Mouse (Mus musculus) gastrocnemius, postnatal 36 days (tissue): ENCODE results near the gene Krtdap. TPM values are rescaled to one million over a fixed set of nuclear protein-coding genes. Genes with fewer than 3 reads are reported as not detected.
"Not testable (repeated sequence)": the region's sequence is repeated elsewhere in the genome, so short reads cannot be mapped to it uniquely, and the experiment has no call there.

ENCODE experiments used
- DNase-seq, 2 experiments: peaks; one replicate each; pipeline ENCODE4 v3.0.0; 2022
- intact Hi-C: fragments of 180-260 bp; cut with DNase I; formaldehyde crosslinking; loops from one replicate; pipeline ENCODE4 v1.15.1; 2025
- long read RNA-seq, 2 experiments: library from polyadenylated mRNA; stranded (forward); transcript quantifications; one replicate each; pipeline ENCODE4 v2.0.0; 2021
- total RNA-seq, 2 experiments: library from RNA; stranded (reverse); gene quantifications; 2 replicates each; pipeline ENCODE4 v1.2.3; 2021

Gene Krtdap
- total RNA-seq, result not detected
- long read RNA-seq, experiment 1, result 0 reads
- long read RNA-seq, experiment 2, result 0 reads

DNA sequence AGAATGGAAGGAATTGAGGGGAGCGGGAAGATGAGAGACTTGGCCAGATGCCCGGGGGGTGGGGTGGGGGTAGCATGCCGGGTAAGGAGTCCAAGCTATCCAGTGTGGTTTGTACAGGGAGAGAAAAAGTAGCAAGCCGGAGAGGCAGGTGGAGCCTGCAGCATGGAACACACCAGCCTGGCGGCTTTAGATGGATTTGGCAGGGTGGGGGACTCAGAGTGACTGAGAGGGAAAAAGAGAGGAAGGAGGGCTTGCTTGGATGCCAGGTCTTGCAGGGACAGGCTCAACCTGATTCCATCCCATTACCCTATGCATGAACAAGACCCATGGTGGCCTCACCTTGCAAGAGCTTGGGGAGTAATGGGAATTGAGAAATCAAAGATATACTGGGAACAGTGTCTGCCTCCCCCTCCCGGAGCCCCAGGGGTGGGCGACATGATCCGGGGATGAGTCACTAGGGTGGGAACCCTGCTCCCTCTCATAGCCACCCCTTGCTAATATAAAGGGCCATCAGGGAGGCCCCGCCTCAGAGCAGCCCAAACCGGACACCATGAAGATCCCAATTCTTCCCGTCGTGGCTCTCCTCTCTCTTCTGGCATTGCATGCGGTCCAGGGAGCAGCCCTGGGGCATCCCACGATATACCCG is at the start of gene Krtdap:
Gene Krtdap (plus strand): TSS at position 520 of the 646 bp plus-strand sequence.
- DNase-seq, result no peak
- intact Hi-C loops, result no loop called here

DNA sequence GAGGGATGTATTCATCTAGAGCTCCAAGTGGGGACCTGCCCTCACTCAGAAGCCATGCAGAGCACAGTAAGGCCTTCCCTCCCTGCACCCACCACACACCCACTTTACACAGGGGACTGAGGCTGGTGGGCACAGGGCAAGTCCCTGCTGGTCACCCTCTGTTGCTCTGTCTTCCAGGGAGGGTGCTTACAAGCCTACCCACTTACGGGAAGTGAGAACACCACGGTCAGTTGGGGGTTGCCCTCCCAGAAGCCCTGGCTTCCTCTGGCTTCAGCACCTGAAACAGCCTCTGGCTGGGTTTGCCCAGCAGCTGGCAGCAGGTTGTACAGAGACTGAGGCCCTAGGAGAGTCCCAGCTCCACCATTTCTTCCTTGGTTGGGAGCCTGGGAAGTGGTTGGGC is 45.1 kb upstream of the Krtdap start:
- intact Hi-C loops, DNase-seq: not testable (repeated sequence)

DNA sequence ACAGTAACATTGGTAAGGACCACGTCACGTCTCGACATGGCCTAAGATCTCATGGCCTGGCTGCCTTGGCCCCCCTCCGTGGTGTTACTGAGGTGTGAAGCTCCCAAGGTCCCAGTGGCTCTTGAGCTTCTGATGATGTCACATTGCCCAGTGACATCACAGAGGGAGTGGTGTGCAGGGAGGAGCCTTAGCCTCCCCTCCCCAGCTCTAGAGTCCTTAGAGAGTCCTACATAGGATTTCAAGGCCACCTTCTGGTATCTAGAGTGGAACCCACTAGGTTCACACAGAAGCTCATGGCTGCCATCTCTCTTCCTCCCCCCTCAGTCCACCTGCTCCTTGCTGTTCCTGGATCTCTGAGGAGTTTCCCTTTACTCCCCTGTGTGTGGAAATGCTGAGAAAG is 44.1 kb upstream of the Krtdap start, which contains the start of gene Gapdhs:
Gene Gapdhs (minus strand): TSS at position 65 of the 400 bp plus-strand sequence.
- not testable (repeated sequence) for DNase-seq

DNA sequence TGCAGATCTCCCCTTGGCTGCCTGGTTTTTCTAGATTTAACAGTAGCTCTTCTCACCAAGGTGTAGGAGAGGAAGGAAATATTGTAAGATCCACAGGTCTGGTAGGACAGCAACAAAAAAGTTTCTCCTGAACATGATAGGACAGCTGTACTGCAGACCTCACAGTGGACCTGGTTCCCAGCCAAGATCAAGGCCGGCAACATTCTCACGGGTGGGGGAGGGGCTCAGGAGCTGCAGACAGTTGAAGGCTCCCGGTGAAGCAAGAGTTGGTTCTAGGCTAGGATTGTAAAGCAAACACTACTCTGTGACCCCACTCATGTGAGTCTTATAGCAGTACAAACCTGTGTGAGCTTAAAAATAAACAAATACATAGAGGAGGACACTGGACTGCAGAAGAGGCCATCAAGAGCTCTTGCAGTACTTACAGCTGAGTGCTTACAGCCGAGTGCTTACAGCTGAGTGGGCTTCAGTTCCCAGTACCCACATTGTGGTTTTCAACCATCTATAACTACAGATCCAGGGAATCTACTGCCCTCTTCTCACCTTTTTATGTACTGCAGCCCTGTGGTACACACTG is 43.6 kb upstream of the Krtdap start:
- no peak for DNase-seq

More for the DNA sequence above, 44.1 kb upstream of the Krtdap start, which contains the start of gene Gapdhs:
- intact Hi-C loops, result not testable (repeated sequence)

DNA sequence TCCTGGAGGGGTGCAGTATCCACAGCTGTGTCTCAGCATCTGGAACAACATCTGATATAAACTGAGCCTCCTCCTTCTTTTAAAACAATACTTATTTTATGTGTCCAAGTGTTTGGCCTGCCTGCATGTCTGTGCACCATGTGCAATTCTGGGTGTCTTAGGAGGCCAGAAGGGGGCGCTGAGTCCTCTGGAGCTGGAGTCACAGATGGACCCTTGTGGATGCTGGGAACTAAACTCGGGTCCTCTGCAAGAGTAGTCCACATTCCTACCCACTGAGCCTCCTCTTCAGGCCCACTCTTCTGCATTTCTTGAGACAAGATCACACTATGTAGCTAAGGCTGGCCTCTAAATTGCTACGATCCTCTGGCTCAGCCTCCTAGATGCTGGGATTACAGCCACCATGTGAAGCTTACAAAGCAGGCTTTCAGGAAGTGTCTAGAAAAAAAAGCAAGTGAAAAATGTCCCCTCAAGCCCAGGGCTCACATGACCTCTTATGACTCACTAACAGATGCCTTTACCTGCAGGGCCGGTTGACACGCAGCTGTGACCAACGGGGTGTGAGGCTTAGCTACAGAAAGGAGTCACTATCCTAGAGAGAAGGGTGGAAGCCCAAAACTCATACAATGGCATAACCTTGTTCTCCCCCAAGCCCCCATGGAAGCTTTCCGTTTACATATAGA is 40.0 kb upstream of the Krtdap start:
- intact Hi-C loops, result no loop called here
- no peak for DNase-seq

More for the DNA sequence above, 43.6 kb upstream of the Krtdap start:
- intact Hi-C loops, result no loop called here

DNA sequence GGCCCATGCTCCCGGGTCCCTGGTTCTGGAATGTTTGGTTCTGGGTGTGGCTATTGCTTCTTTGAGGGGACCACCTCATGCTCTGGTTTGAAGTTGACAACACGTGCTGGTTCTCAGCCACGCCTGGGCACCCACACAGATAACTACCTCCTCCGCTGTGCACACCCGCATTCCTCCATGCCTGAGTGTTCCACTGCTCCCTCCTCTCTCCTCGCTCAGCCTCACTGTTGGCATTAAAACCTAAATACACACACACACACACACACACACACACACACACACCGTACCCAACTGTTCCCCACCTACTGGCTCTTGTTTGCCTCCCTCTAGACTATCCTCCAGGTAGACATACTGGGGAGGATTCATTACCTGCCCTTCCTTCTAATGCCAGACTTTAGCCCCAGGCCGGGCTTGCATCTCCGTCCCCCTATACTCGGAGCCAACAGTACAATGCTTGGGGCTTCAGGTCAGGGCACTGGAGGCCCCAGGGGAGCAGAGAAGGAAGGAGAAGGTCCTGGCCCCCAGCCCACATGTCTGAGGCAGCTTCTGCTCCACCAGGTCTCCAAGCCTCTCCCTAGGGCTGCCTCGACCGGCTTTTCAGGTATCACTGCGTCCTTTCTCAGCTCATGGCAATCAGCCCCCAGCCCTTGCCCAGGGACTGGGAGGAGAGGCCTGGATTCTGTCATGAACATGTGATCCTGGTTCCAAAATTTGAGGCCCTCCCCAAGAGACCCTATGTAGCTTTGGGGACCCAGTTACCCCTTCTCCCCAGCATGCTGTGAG is 37.7 kb upstream of the Krtdap start:
- DNase-seq, result no peak
- intact Hi-C loops, result no loop called here

DNA sequence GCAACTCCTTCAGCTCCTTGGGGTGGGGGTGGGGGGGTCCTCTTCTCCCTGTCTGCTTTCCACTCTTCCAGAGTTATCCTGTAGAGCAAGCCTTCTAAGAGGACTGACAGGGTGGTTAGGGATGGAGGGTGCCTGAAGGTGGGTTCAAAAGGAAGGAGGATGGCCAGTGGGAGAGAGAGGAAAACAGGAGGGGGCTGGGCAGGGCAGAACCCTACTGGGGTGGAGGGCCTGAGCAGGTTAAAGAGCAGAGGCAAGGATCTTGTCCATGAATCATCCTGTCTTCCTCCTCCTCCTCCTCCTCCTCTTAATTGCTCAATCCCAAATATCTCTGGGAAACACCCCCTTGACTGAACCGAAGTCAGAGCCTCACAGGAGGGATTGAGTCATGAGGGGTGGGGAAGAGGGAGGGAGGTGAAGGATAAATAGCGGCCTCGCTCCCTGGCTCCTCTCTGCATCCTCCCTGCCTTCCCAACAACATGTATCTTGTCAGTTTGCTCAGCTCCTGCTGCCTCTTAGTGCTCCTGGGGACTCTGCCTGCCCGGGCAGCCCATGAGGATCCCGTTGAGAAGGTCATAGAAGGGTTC is 36.5 kb upstream of the Krtdap start, which contains the start of gene Sbsn:
Gene Sbsn (plus strand): TSS at position 386 of the 584 bp plus-strand sequence.
- intact Hi-C loops, result no loop called here
- no peak for DNase-seq

DNA sequence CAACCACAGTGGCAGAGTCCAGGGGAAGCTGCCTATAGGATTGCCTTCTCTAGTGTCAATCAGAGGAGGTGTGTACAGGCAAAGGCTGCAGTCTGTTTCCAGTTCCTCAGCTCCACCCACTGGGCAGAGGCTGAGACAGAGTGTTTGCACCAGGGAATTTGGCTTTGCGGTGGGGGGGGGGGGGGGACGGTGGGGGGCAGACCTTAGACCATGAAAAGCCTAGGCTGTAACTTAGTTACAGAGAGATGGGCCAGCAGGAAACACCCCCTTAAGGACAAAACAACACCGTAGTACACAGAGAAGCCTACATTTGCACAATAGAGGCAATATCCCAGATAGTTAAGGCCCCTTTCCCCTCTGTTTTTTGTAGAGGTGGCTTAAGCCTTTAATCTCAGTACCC is 30.7 kb upstream of the Krtdap start:
- DNase-seq, result no peak
- intact Hi-C loops, result no loop called here

DNA sequence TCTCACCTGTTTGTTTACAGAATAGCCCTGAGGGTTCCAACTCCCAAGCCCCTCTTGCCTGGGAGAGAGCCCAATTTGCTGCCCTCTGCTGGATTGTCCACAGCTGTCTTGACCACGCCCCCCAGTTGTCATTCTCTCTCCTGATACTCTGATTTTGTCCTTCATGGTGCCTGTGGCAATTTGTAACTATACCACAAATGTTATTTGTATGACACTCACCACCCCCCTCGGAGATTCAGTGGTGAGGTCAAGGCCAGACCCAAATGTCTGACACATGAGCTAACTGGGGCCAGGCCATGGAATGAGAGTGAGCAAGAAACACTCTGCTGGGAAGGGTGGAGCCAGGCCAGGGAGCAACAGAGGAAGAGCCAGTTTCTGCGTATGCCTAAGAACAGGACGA is 28.8 kb upstream of the Krtdap start:
- intact Hi-C loops, result no loop called here

DNA sequence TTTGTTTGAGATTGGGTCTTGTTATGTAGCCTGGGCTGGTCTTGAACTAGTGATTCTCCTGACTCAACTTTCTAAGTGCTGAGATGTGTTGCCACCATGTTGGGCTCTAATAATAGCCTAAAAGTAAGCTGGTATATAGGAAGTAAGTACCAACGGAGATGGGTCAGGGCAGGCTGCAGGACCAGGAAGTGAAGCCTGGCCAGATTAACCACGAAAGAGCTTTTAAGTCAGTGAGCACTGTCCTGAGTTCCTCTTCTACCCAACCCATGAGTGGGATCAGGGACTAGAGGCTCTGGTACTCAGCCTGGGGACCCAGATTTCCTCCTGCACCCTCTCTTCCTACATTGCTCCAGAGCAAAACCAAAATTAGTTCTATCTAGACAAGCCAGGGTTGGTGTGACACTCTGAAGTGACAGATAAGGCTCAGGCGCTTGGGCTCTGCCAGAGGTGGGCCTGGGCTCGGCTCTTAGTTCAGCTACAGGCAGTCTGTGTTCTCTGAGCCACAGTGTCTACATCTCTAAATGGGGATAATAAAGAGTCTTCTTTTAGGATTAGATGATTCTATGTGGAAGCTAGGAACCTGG is 25.8 kb upstream of the Krtdap start:
- intact Hi-C loops, result no loop called here
- no peak for DNase-seq

More for the DNA sequence above, 28.8 kb upstream of the Krtdap start:
- DNase-seq, result peak in 1 of 2 experiments; percentile 15

DNA sequence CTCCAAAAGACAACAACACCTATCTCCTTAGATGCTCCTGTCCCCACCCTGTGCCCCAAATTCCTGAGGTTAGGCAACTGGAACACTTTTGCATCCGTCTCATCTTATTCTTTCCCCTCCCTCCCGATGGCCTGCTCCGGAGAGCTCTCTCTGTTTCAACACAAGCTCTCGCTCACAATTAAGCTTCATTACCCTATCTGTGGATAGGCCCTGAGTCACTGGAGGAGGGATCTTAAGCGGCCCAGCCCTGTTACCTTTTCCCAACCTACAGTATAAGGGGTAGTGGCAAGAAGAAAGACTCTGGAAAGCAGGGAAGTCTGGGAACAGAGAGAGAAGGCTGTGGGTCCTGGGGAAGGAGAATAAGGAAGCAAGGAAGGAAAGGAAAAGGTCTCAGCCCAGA is 24.2 kb upstream of the Krtdap start, which contains the start of gene Dmkn:
Gene Dmkn (plus strand): TSS at position 301 of the 400 bp plus-strand sequence.
- intact Hi-C loops, result no loop called here

DNA sequence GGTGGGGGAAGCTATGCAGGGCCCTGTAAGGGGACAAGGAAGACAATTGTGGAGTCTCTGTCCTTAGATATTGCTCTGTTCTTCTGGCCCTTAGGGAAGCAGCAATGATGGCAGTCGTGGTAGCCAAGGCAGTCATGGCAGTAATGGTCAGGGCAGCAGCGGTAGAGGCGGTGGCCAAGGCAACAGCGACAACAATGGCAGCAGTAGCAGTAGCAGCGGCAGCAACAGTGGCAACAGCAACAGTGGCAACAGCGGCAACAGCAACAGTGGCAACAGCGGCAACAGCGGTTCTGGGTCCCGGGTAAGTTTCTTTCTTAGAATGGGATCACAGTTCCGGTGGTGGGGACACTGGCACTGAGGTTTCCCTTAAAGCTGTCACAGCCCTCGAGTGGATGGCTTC is 22.5 kb upstream of the Krtdap start:
- DNase-seq, result no peak
- intact Hi-C loops, result no loop called here

More for the DNA sequence above, 24.2 kb upstream of the Krtdap start, which contains the start of gene Dmkn:
- DNase-seq, result no peak

DNA sequence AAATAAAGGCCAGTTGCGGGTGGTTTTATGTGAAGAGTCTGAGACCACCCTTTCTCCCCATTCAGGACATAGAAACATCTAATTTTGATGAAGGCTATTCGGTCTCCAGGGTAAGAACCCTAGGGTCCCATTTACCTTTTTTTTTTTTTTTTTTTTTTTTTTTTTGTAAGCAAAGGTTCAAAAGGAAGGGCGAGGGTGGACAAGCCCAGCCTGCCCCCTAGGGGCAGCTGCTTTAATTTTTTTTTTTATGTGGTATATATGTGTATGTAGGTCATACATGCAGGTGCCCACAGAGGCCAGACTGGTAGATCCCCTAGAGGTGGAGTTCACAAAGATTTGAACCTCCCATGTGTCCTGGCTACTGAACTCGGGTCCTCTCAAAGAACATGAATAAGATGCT is 21.3 kb upstream of the Krtdap start:
- DNase-seq, result no peak
- intact Hi-C loops, result no loop called here

DNA sequence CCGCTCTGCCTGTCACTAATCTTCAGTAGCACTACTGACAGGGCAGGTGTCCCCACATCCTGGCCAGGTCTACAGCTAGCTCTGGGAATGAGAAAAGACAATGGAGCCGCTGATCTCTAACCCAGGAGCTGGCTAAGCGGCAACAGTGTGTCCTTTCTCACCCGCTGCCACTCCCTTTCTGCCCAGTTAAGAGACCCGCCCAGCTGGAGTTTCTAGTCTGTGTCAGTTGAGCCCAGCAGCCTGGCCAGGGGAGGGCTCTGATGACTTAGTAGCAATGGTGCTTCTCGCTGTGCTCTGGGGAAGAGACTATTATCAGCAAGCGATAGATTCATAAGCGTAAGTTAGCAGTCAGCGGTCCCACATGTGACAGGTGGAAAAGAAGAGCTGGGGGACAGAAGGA is 18.5 kb upstream of the Krtdap start:
- no peak for DNase-seq
- intact Hi-C loops, result no loop called here

DNA sequence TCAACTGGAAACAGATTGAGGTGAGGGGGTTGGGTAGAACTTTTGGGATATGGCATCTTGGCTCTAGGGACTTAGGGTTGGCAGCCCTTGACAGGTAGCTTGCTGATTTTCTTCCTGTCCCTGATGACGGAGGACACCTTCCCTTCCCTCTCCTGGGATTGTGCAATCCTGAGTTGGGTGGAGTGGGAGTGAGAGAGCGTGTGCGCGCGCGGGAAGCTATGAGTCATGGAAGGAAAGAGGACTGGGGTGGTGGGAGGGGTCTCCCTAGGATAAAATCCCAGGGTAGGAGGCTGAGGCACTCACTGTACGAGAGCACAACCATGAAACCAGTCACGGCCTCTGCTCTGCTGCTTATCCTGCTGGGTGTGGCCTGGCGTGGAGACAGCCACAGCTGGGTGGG is 11.6 kb upstream of the Krtdap start:
- intact Hi-C loops, result no loop called here

DNA sequence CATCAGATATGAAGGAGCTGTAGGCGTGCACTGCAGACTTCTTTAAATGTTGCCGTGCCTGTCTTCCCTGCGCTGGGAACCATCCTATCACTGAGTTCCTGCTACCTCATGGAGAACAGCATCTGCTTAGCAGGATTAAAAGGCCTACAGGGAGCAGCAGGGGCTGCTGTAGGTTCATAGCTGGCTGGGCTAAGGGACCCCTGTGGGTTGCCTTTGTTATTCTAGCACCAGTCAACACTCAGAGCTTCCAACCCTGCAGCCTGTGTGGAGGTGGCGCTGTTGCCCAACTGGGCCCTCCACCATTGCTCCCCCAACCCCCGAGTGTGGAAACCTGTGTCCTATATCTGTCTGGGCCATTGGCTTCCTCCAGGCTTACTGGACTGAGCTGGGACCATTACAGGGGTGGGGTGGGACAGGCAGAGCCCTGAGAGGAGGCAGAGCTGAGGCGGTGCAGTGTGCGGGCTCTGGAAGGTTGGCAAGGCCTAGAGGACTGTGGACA is 10.6 kb upstream of the Krtdap start:
- intact Hi-C loops, result no loop called here
- DNase-seq, result no peak

More for the DNA sequence above, 11.6 kb upstream of the Krtdap start:
- DNase-seq, result no peak

DNA sequence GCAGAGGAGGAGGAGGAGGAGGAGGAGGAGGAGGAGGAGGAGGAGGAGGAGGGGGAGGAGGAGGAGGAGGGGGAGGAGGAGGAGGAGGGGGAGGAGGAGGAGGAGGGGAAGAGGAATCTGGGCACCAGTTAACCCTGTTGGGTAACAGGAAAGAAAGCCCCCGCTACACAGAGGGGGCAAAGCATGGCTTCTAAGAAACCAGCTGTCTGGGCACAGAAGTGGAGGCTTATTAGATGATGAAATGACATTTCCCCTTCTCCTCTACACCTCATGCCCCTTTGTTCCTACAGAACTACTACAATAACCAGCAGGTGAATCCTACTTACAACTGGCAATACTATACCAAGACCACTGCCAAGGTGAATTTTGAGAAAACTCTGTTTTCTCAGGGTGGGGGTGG is 9.8 kb upstream of the Krtdap start:
- intact Hi-C loops, result no loop called here
- DNase-seq, result no peak

DNA sequence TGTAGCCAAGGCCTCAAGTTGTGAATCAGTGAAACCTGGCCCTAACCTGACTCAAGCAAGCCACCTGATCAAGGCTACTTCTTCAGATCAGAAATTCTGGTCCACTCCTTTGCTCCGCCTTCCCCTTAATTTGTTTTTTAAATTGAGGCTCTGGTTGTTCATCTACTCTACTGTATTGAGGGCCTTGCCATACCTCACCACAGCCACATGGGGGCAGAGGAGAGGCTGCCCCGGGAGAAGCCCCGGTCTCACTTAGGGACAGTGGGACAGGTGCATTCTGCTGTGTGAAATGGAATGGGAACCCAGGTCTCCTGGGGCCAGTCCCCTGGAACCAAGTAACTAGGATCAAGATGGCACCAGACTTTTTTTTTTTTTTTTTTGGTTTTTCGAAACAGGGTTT is 5.9 kb upstream of the Krtdap start:
- no peak for DNase-seq
- intact Hi-C loops, result loop anchor here (5.0 kb wide), 1 partner anchor 81 kb away; the partner anchor contains the start of gene Ffar1

DNA sequence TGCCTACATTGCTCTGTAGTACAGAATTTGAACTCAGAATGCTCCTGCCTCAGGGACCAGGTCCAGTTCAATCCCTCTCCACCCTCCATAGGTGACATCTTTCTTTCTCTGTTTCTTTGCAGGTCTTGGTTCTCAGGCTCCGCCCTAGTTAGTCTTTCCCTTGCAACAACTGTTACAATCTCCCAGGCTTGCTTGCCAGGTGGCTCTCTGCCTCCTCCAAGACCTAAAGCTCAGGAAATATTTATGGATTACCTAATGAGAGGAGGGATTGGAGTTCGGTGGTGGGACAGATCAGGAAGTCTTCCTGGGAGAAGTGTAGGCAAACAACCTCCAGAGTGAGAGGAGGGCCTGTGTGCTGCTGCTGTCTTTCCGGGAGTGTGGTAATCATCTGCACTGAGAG is 5.0 kb upstream of the Krtdap start:
- intact Hi-C loops, result loop anchor here (5.0 kb wide), 1 partner anchor 80 kb away; the partner anchor contains the start of gene Ffar1
- DNase-seq, result no peak

DNA sequence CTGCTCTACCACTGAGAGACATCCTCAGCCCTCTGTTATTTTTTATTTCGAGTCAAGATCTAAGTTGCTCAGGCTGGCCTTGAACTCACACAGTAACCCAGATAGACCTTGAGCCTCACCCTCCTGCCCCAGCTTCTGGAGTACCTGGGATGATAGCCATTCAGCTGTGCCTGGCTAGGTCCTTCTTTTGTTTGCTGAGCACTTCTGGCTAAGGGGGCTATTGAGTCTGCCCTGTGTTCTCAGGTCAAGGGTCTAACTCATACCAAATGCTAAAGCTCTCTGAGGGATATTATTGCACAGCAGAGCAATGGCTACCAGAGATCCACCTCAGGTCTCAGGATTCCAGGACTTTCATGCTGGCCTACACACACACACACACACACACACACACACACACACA is 2.5 kb upstream of the Krtdap start:
- DNase-seq, result no peak
- intact Hi-C loops, result no loop called here
